Mouse (Mus musculus): Measurements from ENCODE around the gene Slit1. TPM values are rescaled to one million over a fixed set of nuclear protein-coding genes. Genes with fewer than 3 reads are reported as not detected.

Gene Slit1
- 0.21 and 0.87 TPM in 2 replicates for polyA plus RNA-seq (2016; fragmentation: Nextera tagmentation; extraction: Ambion mirVana)

DNA sequence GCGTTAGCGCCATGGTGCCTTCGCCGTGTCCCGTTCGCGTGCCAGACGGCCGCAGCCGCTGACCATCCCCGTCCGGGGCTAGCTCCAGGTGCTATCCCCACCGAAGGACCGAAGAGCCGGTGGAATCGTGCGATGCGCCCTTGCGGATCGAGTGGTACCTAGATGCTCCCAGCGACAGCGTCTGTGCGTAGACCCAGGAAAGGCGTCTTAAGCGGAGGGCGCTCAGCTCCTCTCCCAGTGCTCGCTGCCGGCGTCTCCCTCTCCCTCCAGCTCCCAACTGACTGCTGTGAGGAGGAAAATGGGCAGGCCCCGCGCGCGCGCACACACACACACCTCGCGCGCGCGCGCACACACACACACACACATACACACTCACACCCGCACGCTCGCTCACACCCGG lies at the start of gene Slit1:
Gene Slit1 (minus strand): TSS at position 270 of the 400 bp plus-strand sequence.
- no peak for DNase-seq (ENCODE audit: low spot score)
- Histone ChIP-seq H3K27me3 (ENCODE audit: insufficient read depth, poor library complexity, severe bottlenecking) (peaks cover 97% of the 10 kb centered on the region), H3K4me3 (peak within 1 kb of the TSS; percentile 59), H3K4me1 (peaks cover 39% of the 10 kb centered on the region), H3K27ac (0 out of 2 replicates have a peak within 1 kb of the TSS, but pooled peaks have one; percentile 16), H3K36me3 (no peaks in the 10 kb centered on the region), H3K9me3 (no peaks in the 10 kb centered on the region)
- 1% methylated on average over 42 of the region's 44 CpGs for WGBS

DNA sequence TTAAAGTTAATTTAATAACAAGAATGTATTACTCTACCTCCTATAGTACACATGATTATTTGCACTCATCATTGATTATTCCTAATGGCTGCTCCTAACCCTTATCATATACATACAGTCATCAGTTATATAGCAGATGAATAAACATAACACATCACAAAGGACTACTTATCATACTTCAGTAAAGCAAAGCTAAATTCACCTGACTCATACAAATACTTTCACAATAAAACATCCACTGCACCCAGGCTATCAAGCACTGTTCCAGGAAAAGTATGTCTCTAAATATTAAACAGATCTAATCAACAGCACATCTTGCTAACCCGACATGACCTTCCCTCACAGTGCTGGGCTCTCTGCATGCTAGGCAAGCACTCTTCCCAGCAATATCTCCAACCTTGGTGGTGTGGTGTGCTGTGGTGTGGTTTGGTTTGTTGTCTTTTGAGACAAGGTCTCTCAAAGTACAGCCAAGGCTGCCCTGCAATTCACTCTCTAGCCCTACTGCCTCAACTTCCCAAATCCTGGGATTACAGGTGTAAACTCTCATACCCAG lies 49.5 kb upstream of the Slit1 start:
- no peaks in the 10 kb centered on the region for H3K27me3 ChIP-seq (ENCODE audit: insufficient read depth, poor library complexity, severe bottlenecking)
- H3K4me1 ChIP-seq: 0 out of 2 replicates have a peak, but pooled peaks cover 6% of the 10 kb centered on the region
- H3K36me3 ChIP-seq: peaks cover 18% of the 10 kb centered on the region
- no peaks in the 10 kb centered on the region for H3K9me3 ChIP-seq
- WGBS: 77% methylated on average over 1 of the region's 1 CpGs
- H3K27ac ChIP-seq: no peak overlapping the region
- H3K4me3 ChIP-seq: no peak overlapping the region
- no peak for DNase-seq (ENCODE audit: low spot score)

DNA sequence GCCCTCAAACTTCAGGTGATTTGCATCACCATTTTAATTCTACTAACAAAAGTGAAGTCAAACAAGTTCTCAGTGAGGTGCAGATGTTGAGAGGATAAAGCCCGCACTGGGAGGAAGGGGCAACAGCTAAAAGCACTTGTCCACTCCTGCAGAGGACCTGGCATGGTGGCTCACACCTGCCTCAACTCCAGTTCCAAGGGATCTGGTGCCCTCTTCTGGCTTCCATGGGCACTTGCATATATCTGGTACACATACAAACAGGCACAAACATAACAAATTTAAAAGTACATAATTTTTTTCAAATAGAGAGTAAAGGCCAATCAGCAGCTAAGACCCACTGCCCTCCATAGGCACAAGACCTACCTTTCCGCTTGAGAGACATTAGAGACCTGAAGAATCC lies 47.9 kb upstream of the Slit1 start:
- no peak for DNase-seq (ENCODE audit: low spot score)

DNA sequence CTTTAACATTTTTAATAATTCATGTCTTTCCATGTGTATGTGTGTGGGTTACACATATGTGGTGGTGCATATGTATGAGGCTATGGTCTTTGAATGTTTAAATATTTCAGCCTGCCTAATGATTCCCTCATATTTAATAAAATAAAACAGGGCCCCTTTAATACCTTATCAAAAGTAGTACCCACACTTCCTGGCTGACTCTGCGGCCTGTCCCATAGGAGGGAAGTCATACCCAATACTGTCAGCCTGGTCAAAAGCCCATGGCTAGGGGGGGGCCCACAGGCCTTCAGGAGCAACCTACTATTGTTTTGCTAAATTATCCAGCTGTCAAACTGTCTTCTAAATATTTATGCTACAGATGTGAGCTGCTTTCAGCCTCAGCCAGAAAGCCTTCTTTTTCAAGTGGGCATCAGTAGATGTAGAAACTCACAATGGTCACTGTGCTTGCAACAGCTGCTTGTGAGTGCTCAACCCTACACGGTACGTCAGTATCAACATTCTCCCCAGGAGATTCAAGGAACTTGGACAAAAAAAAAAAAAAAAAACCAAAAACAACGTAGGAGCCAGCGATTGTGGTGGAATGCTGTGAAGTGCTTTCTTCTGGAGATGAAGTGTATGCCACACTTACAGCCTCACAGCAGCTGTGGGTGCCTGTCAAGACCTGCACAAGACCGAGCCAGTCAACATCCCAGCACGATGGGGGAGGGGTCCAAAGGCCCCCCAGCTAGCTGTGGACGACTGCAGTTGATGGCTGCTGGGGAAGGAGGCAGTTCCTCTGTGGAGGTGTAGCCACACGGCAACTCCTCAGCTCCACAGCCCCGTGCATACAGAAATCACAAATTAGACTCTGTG lies 45.9 kb upstream of the Slit1 start:
- Histone ChIP-seq H3K4me3 (no peak overlapping the region), H3K9me3 (no peaks in the 10 kb centered on the region), H3K36me3 (peaks cover 43% of the 10 kb centered on the region), H3K4me1 (0 out of 2 replicates have a peak, but pooled peaks cover 6% of the 10 kb centered on the region), H3K27me3 (ENCODE audit: insufficient read depth, poor library complexity, severe bottlenecking) (no peaks in the 10 kb centered on the region), H3K27ac (no peak overlapping the region)
- no peak for DNase-seq (ENCODE audit: low spot score)
- 61% methylated on average over 10 of the region's 10 CpGs for WGBS

More for the DNA sequence above, 47.9 kb upstream of the Slit1 start:
- 0 out of 2 replicates have a peak, but pooled peaks cover 6% of the 10 kb centered on the region for H3K4me1 ChIP-seq
- H3K36me3 ChIP-seq: peaks cover 28% of the 10 kb centered on the region
- WGBS: 86% methylated on average over 2 of the region's 2 CpGs
- H3K27ac ChIP-seq: no peak overlapping the region
- no peak overlapping the region for H3K4me3 ChIP-seq
- H3K9me3 ChIP-seq: no peaks in the 10 kb centered on the region
- H3K27me3 ChIP-seq (ENCODE audit: insufficient read depth, poor library complexity, severe bottlenecking): no peaks in the 10 kb centered on the region

DNA sequence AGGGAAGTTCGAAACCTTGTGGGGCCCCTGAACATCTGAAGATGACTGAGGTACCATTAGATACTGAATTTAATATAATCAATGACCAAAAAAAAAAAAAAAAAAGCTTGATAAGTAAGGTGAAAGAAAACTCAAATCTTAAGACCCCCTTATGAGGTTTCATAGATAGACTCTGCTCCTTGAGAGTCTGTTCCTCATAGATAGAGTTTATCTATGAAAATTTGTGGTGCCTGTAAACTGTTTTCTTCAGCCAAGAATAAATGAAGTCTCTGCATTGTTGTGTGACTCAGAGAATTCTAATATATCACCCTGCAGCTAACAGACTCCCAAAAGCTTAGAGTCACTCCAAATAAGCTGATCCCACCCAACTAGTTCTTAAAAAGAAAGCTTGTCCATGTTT lies 43.4 kb upstream of the Slit1 start:
- no peaks in the 10 kb centered on the region for H3K9me3 ChIP-seq
- no peak for DNase-seq (ENCODE audit: low spot score)
- no peak overlapping the region for H3K4me3 ChIP-seq
- H3K36me3 ChIP-seq: peaks cover 58% of the 10 kb centered on the region
- H3K27me3 ChIP-seq (ENCODE audit: insufficient read depth, poor library complexity, severe bottlenecking): no peaks in the 10 kb centered on the region
- H3K27ac ChIP-seq: no peak overlapping the region
- WGBS: 96% methylated on average over 1 of the region's 1 CpGs
- H3K4me1 ChIP-seq: 0 out of 2 replicates have a peak, but pooled peaks cover 2% of the 10 kb centered on the region

DNA sequence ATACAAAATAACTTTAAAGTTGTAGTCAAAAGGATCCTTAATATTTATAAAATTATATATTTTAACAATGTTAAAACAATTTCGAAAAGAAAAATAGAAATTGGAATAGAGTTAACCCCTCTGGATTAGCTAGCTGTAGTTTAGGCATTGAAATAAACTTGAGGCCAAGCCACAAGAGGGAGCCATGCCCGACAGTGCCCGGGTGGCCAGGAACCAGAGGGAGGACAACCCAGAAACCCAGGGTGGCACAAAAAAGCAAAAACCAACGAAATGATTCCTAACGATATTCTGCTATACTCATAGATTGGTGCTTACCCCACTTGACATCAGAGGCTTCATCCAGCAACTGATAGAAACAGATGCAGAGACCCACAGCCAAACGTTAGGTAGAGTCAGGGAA lies 34.0 kb upstream of the Slit1 start:
- peaks cover 79% of the 10 kb centered on the region for H3K36me3 ChIP-seq
- no peak overlapping the region for H3K27ac ChIP-seq
- H3K27me3 ChIP-seq (ENCODE audit: insufficient read depth, poor library complexity, severe bottlenecking): no peaks in the 10 kb centered on the region
- H3K4me1 ChIP-seq: no peaks in the 10 kb centered on the region
- H3K9me3 ChIP-seq: no peaks in the 10 kb centered on the region
- DNase-seq (ENCODE audit: low spot score): no peak
- 87% methylated on average over 6 of the region's 6 CpGs for WGBS
- H3K4me3 ChIP-seq: no peak overlapping the region

DNA sequence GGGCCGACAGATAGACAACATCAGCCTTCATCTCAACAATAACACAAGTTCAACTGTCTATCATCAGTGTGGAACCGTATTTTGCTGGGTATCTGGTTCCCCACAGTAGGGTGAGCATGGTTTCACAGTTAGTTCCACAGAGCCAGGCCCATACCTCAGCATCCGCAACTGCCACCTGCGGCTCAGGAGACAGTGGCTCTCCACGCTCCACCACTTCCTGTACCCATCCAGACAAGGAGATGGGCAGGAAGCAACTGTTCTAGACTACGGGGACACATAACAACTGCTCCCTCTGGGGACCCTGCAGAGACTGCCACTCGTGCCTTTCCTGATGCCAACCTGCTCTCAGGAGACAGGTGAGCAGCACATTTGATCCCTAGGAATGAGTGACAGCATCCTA lies 25.2 kb upstream of the Slit1 start:
- Histone ChIP-seq H3K4me3 (no peak overlapping the region), H3K27me3 (ENCODE audit: insufficient read depth, poor library complexity, severe bottlenecking) (no peaks in the 10 kb centered on the region), H3K9me3 (no peaks in the 10 kb centered on the region), H3K36me3 (peaks cover 61% of the 10 kb centered on the region), H3K27ac (no peak overlapping the region), H3K4me1 (no peaks in the 10 kb centered on the region)
- no peak for DNase-seq (ENCODE audit: low spot score)
- 90% methylated on average over 7 of the region's 7 CpGs for WGBS

DNA sequence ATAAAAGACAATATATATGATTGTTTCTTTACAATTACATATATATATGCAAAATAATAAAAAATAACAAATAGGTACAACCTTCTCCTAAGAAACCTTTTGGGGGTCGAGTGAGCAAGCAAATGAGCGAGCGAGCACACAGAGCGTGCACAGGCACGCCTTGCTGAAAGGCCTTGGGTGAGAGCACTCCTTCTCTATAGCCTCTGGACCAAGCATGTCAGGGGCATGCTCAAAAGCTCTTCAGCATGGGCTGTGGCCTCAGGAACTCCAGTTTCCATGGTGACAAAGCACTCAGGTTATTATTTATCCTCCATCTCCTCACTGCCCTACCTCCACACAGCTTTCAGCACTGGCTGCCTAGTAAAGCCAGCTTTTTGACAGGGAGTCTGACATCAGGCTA lies 23.2 kb upstream of the Slit1 start:
- WGBS: 89% methylated on average over 5 of the region's 5 CpGs
- H3K36me3 ChIP-seq: peaks cover 45% of the 10 kb centered on the region

DNA sequence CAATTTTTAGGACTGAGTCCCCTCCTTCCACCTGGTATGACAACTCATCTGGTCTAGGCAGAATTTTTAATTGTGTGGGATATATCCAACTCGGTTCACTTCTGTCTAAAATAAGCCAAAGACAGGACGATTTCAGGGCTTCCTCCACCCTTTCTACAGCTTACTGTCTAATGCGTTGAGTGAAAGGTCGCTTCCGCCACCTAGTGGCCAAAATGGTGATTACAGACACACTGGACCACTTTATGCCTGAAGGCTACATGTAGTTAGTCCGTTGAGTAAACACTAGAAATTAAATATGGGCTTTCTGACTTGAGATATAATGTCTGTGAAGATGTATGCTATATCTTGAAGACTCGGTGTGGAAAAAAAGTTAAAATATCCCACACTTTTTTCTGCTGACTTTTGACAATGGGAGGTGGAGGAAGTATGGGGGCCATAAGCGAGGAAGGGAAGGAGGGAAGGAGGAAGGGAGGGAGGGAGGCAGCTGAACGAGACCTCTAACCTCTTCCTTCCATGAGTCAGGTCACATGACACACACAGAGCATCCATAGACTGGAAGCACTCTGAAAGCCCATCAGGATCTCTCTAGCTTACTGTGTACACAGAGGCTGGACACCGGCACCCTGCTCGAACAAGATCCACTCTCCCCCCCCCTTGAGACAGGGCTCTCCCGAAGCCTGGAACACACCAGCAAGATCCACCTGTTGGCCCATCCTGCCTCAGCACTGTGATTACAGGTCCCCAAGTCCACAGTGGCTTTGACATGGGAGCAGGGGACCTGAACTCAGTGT lies 20.6 kb upstream of the Slit1 start:
- H3K27ac ChIP-seq: no peak overlapping the region
- peaks cover 23% of the 10 kb centered on the region for H3K36me3 ChIP-seq
- WGBS: 36% methylated on average over 12 of the region's 12 CpGs
- no peaks in the 10 kb centered on the region for H3K9me3 ChIP-seq
- H3K4me1 ChIP-seq: 0 out of 2 replicates have a peak, but pooled peaks cover 3% of the 10 kb centered on the region
- H3K27me3 ChIP-seq (ENCODE audit: insufficient read depth, poor library complexity, severe bottlenecking): no peaks in the 10 kb centered on the region
- peak; percentile 86 for DNase-seq (ENCODE audit: low spot score)
- no peak overlapping the region for H3K4me3 ChIP-seq

More for the DNA sequence above, 23.2 kb upstream of the Slit1 start:
- H3K4me3 ChIP-seq: no peak overlapping the region
- H3K27me3 ChIP-seq (ENCODE audit: insufficient read depth, poor library complexity, severe bottlenecking): no peaks in the 10 kb centered on the region
- 0 out of 2 replicates have a peak, but pooled peaks cover 2% of the 10 kb centered on the region for H3K4me1 ChIP-seq
- no peak for DNase-seq (ENCODE audit: low spot score)
- no peak overlapping the region for H3K27ac ChIP-seq
- no peaks in the 10 kb centered on the region for H3K9me3 ChIP-seq

DNA sequence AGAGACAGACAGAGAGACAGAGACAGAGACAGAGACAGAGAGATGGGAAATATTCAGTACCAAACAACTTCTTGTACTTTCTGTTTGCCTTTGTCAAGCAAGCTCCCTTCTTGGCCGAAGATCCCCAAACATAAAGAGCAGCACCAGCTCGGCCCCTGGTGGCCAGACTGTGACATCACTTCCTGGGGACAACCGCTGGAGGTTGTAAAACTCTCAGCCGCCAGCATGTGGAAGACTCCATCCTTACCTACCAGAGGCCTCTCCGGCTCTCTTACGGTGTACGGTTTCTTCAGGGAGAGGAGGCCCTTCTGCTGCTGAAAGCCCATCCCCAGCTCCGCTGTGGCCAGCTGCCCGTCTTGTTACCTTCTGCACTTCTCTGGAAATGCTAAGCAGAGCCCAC lies 18.1 kb upstream of the Slit1 start:
- WGBS: 46% methylated on average over 9 of the region's 9 CpGs
- Histone ChIP-seq H3K9me3 (no peaks in the 10 kb centered on the region), H3K4me3 (no peak overlapping the region)

DNA sequence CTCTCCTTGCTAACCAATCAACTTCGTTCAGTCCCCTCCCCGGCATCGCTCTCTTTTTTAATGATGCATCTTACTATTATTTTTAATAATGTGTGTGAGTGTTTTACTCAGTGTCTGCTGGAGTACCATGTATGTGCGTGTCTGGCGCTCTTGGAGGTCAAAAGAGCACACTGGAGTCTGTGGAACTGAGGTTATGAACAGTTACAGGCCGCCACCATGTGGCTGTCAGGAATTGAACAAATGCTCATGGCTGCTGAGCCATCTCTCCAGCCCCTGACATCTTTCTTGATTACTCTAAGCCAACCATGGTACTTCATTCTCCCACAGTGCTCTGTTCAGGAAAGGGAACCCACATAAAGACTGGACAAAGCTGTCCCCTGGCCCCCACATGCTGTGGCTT lies 16.3 kb upstream of the Slit1 start:
- Histone ChIP-seq H3K27me3 (ENCODE audit: insufficient read depth, poor library complexity, severe bottlenecking) (peaks cover 10% of the 10 kb centered on the region; the same call in 1 of the 2 replicates), H3K36me3 (no peaks in the 10 kb centered on the region), H3K4me1 (0 out of 2 replicates have a peak, but pooled peaks cover 3% of the 10 kb centered on the region), H3K4me3 (no peak overlapping the region), H3K9me3 (no peaks in the 10 kb centered on the region), H3K27ac (no peak overlapping the region)
- DNase-seq (ENCODE audit: low spot score): no peak
- 81% methylated on average over 6 of the region's 6 CpGs for WGBS

More for the DNA sequence above, 18.1 kb upstream of the Slit1 start:
- no peaks in the 10 kb centered on the region for H3K27me3 ChIP-seq (ENCODE audit: insufficient read depth, poor library complexity, severe bottlenecking)
- 0 out of 2 replicates have a peak, but pooled peaks cover 3% of the 10 kb centered on the region for H3K4me1 ChIP-seq
- H3K36me3 ChIP-seq: no peaks in the 10 kb centered on the region
- DNase-seq (ENCODE audit: low spot score): no peak
- H3K27ac ChIP-seq: no peak overlapping the region

DNA sequence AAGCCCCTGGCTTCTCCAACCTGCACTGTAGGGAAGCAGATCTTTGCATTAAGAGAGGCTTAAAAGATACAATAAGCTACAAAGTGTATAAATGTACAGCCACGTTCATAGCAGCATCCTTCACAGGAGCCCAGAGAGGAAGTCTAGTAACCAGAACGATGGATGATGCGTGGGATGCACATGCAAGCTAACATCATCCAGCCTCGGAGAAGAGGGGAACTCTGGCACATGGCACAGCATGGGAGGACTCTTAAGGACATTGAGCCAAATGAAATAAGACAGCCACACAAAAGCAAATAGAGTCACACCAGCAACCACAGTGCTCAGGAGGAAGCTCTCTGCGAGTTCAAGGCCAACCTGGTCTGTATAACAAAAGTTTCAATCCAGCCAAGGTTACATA lies 15.8 kb upstream of the Slit1 start:
- Histone ChIP-seq H3K27ac (no peak overlapping the region), H3K9me3 (no peaks in the 10 kb centered on the region), H3K36me3 (no peaks in the 10 kb centered on the region), H3K27me3 (ENCODE audit: insufficient read depth, poor library complexity, severe bottlenecking) (peaks cover 11% of the 10 kb centered on the region; the same call in 1 of the 2 replicates), H3K4me1 (0 out of 2 replicates have a peak, but pooled peaks cover 3% of the 10 kb centered on the region), H3K4me3 (no peak overlapping the region)
- no peak for DNase-seq (ENCODE audit: low spot score)
- 87% methylated on average over 5 of the region's 5 CpGs for WGBS

All from heart, embryonic 10.5 days (tissue).